Mouse (Mus musculus): Measurements from ENCODE around the gene Ralgapa2. TPM values are rescaled to one million over a fixed set of nuclear protein-coding genes. Genes with fewer than 3 reads are reported as not detected.
A peak's percentile ranks its signal among the peaks of the same experiment; 100 is the strongest.

Gene Ralgapa2
- 10 to 100 TPM; 19.6 to 23.7 (median 20.7) TPM for total RNA-seq (2022)

GRCm38 (mm10) chr2:146511911-146512580 is at the start of gene Ralgapa2:
Gene Ralgapa2 (minus strand): TSS chr2:146512344.
- DNase-seq (ENCODE audit: low spot score in 2 of 2) = peak; percentile 95 to 100

DNA sequence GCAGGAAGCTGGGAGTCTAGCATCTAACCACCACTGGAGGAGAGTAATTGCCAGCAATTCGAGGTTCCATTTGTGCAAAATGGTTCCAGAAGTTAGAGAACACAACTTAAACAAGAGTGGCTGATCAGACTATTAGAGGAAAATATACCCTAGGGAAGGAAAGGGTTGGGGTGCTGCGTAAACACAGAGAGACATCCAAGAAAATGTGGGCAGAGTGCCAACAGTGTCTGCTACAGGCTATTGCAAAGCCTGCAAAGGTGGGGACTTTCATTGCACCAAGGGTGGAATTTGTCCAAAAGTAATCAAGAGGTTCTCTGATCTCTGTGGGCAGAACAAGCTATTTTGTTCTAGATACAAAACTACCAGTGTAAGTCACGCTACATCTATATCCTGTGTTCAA is 49.4 kb upstream of the Ralgapa2 start:
- DNase-seq (ENCODE audit: low spot score in 2 of 2) = no peak

- no peak for DNase-seq (ENCODE audit: low spot score in 2 of 2)
These were observed 48.5 kb upstream of the Ralgapa2 start for GRCm38 (mm10) chr2:146560633-146561043.

- DNase-seq (ENCODE audit: low spot score in 2 of 2) = no peak
These were observed 44.0 kb upstream of the Ralgapa2 start for GRCm38 (mm10) chr2:146556148-146556547.

DNA sequence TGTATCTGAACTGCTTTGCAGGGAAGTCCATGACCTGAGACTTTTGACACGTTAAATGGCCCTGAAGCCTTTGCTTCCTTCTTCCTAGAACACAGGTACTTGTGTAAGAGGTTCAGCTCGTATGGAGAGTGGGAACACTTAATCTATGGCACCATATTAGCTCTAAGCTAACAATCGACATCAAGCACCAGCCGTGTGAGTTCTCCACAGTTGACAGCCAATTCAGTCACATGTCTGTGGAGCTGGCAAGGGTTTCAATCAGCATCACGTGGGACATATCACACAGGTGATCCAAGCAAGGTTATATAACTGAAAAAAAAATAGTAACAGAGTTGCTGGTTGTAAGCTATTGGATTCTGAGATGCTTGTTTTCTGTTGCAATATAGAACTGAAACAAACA is 43.2 kb upstream of the Ralgapa2 start:
- no peak for DNase-seq (ENCODE audit: low spot score in 2 of 2)

DNA sequence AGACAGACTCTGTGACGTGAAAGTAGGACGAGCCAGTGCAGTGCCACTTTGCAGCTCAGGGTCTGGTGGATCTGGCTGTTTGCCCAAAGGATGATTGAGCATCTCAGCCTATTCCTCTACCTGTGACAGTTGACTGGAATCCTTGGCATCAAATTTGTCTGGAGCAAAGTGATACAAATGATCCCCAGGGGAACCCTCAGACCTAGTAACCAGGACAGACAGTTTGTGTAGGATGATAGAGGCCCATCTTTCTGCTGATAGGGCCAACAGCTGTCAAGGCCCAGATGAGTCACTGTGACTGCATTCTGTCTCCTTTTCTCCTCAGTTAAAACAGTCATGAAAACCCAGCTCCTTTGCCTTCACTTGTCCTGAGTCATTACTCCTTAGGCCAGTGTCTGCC is 41.6 kb upstream of the Ralgapa2 start:
- DNase-seq (ENCODE audit: low spot score in 2 of 2) = peak; percentile 6 to 18

- DNase-seq (ENCODE audit: low spot score in 2 of 2) = no peak
These were observed 39.7 kb upstream of the Ralgapa2 start for GRCm38 (mm10) chr2:146551818-146552217.

- DNase-seq (ENCODE audit: low spot score in 2 of 2) = peak in 1 of 2 experiments; percentile 60
These were observed 37.1 kb upstream of the Ralgapa2 start for GRCm38 (mm10) chr2:146549111-146549776.

GRCm38 (mm10) chr2:146544155-146544814 is 32.1 kb upstream of the Ralgapa2 start:
- no peak for DNase-seq (ENCODE audit: low spot score in 2 of 2)

DNA sequence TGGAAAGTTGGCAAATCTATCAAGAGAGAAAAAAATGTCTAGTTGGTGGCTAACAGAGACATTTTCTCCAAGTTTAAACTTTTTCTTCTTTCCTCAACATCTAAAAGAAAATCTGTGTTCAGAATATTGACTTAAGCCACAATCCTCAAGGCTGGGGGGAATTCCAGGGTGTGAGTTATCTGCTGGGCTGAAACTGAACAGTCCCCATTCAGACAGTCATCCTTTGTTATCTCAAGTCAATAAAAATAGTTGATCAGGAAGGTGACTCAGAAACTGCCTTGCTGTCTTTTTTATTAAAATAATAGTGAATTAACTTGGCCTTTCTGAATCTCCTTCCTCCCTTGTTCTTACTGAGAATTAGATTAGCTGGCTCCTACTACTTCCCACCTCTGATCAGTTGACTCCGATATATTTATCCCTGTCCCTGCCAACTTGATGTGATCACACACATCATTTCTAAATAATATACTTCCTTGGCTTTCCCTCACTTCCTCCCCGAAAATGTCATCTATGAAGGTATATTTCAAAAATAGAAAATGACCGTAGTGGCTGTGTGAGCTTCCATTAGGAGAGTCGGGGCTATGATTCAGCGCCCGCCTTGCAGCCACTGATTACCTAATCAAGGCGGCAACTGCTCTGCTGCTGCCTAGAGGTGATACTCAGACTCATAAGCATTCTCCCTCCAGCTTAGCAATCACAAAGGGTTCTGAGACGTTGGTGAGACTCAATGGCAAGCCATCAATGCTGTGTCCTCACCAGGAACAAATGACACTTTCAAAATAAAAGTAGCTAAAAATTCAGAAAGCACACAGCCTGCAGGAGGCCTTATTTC is 21.2 kb upstream of the Ralgapa2 start:
- DNase-seq (ENCODE audit: low spot score in 2 of 2) = no peak

DNA sequence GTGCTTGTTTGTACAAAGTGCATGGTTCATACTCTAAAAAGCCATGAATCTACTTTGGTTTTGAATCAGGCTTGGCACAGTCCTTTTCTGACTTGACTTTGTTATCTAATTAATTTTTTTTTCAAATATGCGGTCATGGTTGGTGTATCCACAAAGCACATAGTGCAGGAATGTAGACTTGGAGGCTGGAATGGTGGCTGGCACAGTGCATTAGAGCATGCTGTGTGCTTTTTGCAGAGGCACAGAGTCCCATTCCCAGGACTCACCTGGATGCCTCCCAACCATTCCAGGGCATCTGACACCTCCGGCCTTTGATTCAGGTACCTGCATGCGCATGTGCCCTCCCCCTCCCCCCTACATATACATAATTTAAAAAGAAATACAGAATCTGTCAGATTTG is 20.3 kb upstream of the Ralgapa2 start:
- DNase-seq (ENCODE audit: low spot score in 2 of 2) = no peak

- DNase-seq (ENCODE audit: low spot score in 2 of 2) = no peak
These were observed 13.3 kb upstream of the Ralgapa2 start for GRCm38 (mm10) chr2:146525483-146525882.

- DNase-seq (ENCODE audit: low spot score in 2 of 2) = no peak
These were observed 12.7 kb upstream of the Ralgapa2 start for GRCm38 (mm10) chr2:146524685-146525415.

GRCm38 (mm10) chr2:146516894-146517293 is 4.8 kb upstream of the Ralgapa2 start:
- no peak for DNase-seq (ENCODE audit: low spot score in 2 of 2)

DNA sequence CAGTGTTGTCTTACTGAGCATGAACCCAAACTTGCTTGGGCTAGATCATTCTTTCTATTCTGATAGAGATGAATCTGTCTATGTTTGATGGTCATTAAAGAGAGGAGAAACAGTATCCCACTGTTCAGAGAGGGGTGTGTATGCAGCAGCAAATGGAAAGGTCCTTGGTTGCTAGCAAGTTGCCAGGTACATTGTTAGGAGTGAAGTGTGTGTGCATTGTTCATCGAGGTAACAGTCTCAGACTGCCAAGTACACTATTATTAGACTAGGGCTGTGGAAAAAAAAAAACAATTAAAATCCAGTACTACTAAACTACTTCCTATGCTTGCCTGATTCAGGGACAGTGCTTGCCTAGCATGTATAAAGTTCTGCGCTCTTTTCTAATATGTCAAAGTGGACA is 2.9 kb upstream of the Ralgapa2 start:
- no peak for DNase-seq (ENCODE audit: low spot score in 2 of 2)

- peak; percentile 8 to 33 for DNase-seq (ENCODE audit: low spot score in 2 of 2)
These were observed 407 bp upstream of the Ralgapa2 start for GRCm38 (mm10) chr2:146512581-146512920.

DNA sequence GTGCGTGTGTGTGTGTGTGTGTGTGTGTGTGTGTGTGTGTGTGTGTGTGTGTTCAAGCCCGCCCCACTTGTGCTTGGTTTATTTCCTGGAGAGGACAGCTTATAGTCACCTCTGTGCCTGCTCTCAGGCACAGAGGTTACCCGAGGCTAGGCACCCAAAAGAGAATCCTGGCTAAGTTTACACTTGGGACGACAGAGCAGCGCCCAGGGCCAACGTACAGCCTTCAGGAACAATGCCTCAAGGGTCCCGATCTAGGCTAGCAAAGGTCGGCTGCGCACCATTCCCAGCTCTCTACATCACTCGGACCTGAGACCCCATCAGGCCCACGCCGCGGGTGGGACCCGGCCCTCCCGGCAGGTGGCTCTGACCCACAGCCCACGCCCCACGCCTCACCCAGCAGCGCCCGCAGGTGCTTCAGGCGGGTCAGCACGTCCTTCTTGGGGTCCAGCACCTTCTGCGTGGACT is 711 bp downstream of the Ralgapa2 start:
- no peak for DNase-seq (ENCODE audit: low spot score in 2 of 2)

DNA sequence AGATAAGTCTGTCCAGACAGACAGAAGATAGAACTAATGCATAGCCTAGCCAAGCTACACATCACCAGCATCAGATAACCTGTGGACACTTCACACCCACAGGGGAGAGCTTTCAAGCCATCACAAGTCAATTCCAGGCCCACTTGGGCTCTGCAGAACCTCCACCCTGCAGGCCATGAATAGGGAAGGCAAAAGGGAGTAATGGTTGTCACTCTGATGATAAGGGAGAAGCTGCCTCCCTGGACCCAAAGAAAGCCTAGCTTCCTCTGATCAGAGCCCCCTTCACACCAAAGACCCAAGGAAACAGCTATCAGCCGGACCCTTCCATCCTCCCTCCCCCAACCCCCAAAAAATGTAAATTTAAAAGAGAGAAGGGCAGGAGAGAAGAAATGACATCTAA is 1.4 kb downstream of the Ralgapa2 start:
- no peak for DNase-seq (ENCODE audit: low spot score in 2 of 2)

- DNase-seq (ENCODE audit: low spot score in 2 of 2) = peak; percentile 32 to 83
These were observed 9.4 kb downstream of the Ralgapa2 start for GRCm38 (mm10) chr2:146502578-146503311.

GRCm38 (mm10) chr2:146500067-146500466 is 12.1 kb downstream of the Ralgapa2 start:
- no peak for DNase-seq (ENCODE audit: low spot score in 2 of 2)

Data from left cerebral cortex, adult 8-10 months (tissue).